Mouse (Mus musculus) liver, embryonic 11.5 days (tissue): ENCODE data around the gene Macf1. TPM values are rescaled to one million over a fixed set of nuclear protein-coding genes. Genes with fewer than 3 reads are reported as not detected.
"Not testable (repeated sequence)": the region's sequence is repeated elsewhere in the genome, so short reads cannot be mapped to it uniquely, and the experiment has no call there.

ENCODE experiments used
- ATAC-seq: fragments of 200-750 bp; cut with Nextera tagmentation; replicated peaks from 2 replicates; pipeline ENCODE4 v1.8.0; 2017; ENCODE audit warnings: moderate number of reproducible peaks, mild to moderate bottlenecking, moderate TSS enrichment, moderate library complexity; ENCODE audit not compliant: low FRiP score
- DNase-seq: peaks from one replicate; pipeline ENCODE4 v3.0.0-alpha.2; 2017; ENCODE audit warnings: low spot score
- H3K27ac ChIP-seq: fragments of 300-500 bp; sonication (generic); 2 replicates; pipeline ENCODE4 v1.5.1; 2014; ENCODE audit warnings: mild to moderate bottlenecking, low read depth, low read length, control low read depth
- H3K27me3 ChIP-seq: fragments of 300-500 bp; sonication (generic); replicated peaks from 2 replicates; pipeline ENCODE4 v1.6.1; 2014; ENCODE audit warnings: low read length, mixed read lengths; ENCODE audit not compliant: control insufficient read depth, insufficient read depth
- H3K36me3 ChIP-seq: fragments of 300-500 bp; sonication (generic); 2 replicates; pipeline ENCODE4 v1.6.1; 2014; ENCODE audit warnings: mild to moderate bottlenecking, low read length, moderate library complexity, mixed read lengths; ENCODE audit not compliant: control insufficient read depth, insufficient read depth
- H3K4me1 ChIP-seq: fragments of 300-500 bp; sonication (generic); replicated peaks from 2 replicates; pipeline ENCODE4 v1.6.1; 2014; ENCODE audit warnings: low read length, mixed read lengths; ENCODE audit not compliant: control insufficient read depth, insufficient read depth
- H3K4me2 ChIP-seq: fragments of 300-500 bp; sonication (generic); 2 replicates; pipeline ENCODE4 v1.6.1; 2014; ENCODE audit warnings: mild to moderate bottlenecking, control low read depth, moderate library complexity
- H3K4me3 ChIP-seq: fragments of 300-500 bp; sonication (generic); 2 replicates; pipeline ENCODE4 v1.5.1; 2014; ENCODE audit warnings: low read depth, low read length, control low read depth
- H3K9ac ChIP-seq: fragments of 300-500 bp; sonication (generic); 2 replicates; pipeline ENCODE4 v1.6.1; 2014; ENCODE audit warnings: low read depth, low read length, control low read depth
- H3K9me3 ChIP-seq: fragments of 300-500 bp; sonication (generic); 2 replicates; pipeline ENCODE4 v1.6.1; 2016; ENCODE audit warnings: low read length, inconsistent platforms, mixed read lengths; ENCODE audit not compliant: control insufficient read depth
- WGBS: fragments of 180-500 bp; shearing (Covaris S2); extraction: QIAGEN DNeasy Blood & Tissue Kit; methylation state at CpG from one replicate; pipeline ENCODE4 v1.1.7; 2014; 5-methylcytosine and 5-hydroxymethylcytosine counted together
- polyA plus RNA-seq: library from polyadenylated mRNA; unstranded; fragments of >200 nt; fragmentation: Nextera tagmentation; extraction: Ambion mirVana; gene quantifications from 2 replicates; pipeline ENCODE4 v1.2.1, GENCODE M21; 2014

Macf1 gene
- polyA plus RNA-seq, 1 experiment from 2014 or later, result 36.5 TPM

DNA sequence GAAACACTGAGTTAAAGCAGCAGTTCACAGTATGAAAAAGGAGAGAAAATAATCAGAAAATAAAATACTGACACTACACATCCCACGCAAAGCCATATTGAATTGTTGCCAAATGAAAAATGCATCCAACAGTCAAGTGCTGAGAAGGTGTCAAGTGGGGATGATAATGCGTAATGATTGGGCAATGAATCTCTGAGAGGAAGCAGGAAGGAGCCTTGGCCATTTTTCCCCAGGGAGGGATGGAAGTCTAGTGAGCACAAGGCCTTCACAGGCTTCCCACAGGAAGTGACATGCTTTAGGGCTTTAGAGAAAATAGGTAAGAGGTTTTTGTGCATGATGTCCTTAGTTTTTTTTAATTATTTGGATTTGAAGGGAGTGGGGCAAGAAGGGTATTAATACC lies 237.9 kb downstream of the Macf1 start:
- H3K27me3 ChIP-seq, H3K4me2 ChIP-seq, H3K4me3 ChIP-seq, ATAC-seq, DNase-seq, H3K4me1 ChIP-seq, H3K27ac ChIP-seq, H3K9me3 ChIP-seq, H3K9ac ChIP-seq: not testable (repeated sequence)
- peaks cover 13% of the 10 kb centered on the region; the same call in 1 of the 2 replicates for H3K36me3 ChIP-seq
- WGBS, result 87% methylated on average over 2 of the region's 2 CpGs

DNA sequence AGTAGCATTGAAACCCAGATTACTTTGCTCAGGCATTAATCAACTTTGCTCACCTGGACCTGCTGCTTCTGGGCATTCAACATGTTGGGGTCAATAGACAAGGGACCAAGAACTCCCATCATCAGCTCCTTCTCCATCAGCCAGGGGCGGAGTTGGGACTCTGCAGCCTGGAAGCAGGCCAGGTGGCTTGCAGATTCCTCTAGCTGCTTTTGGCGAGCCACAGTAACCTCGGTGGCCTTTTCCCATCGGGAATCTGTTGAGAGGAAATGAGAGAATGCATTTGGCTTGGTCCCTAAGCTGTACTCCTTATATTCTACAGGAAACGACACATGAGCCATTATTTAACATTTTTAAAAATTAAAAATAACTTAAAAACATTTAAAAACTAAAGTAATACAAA lies 245.7 kb downstream of the Macf1 start:
- Histone ChIP-seq H3K9ac (no peak overlapping the region), H3K4me2 (no peak overlapping the region), H3K27me3 (no peaks in the 10 kb centered on the region), H3K36me3 (peaks cover 14% of the 10 kb centered on the region; the same call in 1 of the 2 replicates), H3K9me3 (no peaks in the 10 kb centered on the region), H3K4me3 (no peak overlapping the region), H3K27ac (no peak overlapping the region), H3K4me1 (no peaks in the 10 kb centered on the region)
- ATAC-seq (no peak), DNase-seq (no peak)
- WGBS, result 81% methylated on average over 5 of the region's 5 CpGs

DNA sequence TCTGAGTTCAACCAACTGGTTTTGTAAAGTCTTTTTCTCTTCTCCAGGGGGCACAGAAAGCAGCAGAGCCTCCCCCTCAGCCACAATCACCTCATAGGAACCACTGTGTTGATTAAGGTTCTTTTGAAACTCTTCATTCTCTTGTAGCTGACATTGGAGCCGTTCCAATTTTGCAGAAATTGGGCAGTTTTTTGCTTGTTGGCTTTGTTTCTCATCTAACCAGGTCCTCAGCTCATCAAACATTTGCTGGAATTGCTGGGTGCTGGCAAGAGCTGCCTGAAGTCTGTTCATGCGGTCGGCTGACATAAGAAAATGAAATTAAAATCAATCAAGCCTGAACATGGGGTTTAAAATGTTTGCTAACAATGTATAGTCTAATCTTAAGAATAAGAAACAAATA lies 251.0 kb downstream of the Macf1 start:
- DNase-seq (no peak), ATAC-seq (no peak)
- Histone ChIP-seq H3K4me3 (no peak overlapping the region), H3K9me3 (no peaks in the 10 kb centered on the region), H3K9ac (no peak overlapping the region), H3K4me1 (no peaks in the 10 kb centered on the region; the same call in 1 of the 2 replicates), H3K4me2 (no peak overlapping the region), H3K27me3 (no peaks in the 10 kb centered on the region), H3K36me3 (peaks cover 11% of the 10 kb centered on the region; the same call in 1 of the 2 replicates), H3K27ac (no peak overlapping the region)
- WGBS, result 96% methylated on average over 3 of the region's 3 CpGs

DNA sequence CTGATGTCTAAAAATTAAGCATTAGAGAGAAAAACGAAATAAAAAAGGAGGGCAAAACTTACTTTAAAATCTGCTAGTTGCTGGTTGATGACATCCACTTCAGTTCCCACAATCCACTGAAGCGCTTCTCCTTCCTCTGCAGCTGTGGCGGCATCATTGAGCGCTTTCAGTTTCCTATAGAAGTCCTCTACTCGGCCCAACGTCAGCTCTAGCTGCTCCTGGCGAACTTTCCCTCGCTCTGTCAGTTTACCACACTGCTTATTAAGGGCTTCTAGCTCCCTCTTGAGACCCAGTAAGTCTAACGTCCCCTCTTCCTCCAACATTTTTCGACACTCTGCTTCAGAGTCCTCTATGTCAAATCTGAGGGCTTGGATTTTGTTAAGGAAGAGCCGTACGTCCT lies 252.2 kb downstream of the Macf1 start:
- no peak for ATAC-seq

DNA sequence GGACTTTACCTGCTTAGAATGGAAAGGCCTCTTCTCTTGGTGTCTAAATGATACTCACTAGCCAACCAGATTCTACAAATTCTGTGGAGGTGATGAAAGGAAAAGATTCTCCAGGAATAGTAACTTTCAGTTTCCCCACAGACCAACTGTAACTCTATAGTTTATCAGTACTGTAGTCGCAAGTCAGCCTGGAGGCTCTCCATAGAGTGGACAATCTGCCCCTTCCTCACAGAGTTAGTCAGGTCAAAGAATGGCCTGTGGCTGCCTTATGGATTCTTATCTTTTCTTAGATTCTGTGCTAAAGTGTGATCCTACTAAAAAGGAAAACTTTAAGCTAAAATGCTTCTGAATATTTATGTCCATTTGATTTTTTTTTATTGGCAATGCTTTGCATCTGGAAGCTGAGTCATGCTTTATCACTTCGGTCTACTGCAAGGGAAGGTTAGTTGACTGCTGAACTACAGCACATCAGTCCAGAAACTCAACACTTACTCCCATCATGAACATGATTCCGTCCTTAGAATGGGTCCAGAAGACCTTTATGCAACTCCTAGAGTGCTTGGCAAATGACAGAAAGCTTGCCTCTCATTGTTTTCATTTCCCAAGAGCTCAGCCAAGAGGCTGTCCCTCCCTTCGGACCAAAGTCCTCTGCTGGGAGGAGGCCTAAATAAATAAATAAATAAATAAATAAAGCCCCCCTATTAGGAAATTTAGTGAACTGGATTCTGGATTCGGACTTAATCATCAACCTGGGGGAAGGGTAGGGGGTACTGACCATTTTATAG lies 256.1 kb downstream of the Macf1 start:
- no peaks in the 10 kb centered on the region; the same call in 1 of the 2 replicates for H3K36me3 ChIP-seq
- 79% methylated on average over 5 of the region's 5 CpGs for WGBS
- DNase-seq (no peak), ATAC-seq (no peak)
- no peak overlapping the region for H3K4me2 ChIP-seq
- H3K4me1 ChIP-seq, result peaks cover 13% of the 10 kb centered on the region
- no peak overlapping the region for H3K9ac ChIP-seq
- no peaks in the 10 kb centered on the region for H3K27me3 ChIP-seq
- no peak overlapping the region for H3K4me3 ChIP-seq
- H3K9me3 ChIP-seq, result no peaks in the 10 kb centered on the region
- H3K27ac ChIP-seq, result no peak overlapping the region

More for the DNA sequence above, 252.2 kb downstream of the Macf1 start:
- WGBS, result 77% methylated on average over 12 of the region's 12 CpGs
- no peak overlapping the region for H3K9ac ChIP-seq
- no peak for DNase-seq
- no peaks in the 10 kb centered on the region for H3K27me3 ChIP-seq
- no peak overlapping the region for H3K4me3 ChIP-seq
- H3K9me3 ChIP-seq, result no peaks in the 10 kb centered on the region
- no peak overlapping the region for H3K27ac ChIP-seq
- H3K4me2 ChIP-seq, result no peak overlapping the region
- no peaks in the 10 kb centered on the region; the same call in 1 of the 2 replicates for H3K4me1 ChIP-seq
- H3K36me3 ChIP-seq, result peaks cover 11% of the 10 kb centered on the region; the same call in 1 of the 2 replicates

DNA sequence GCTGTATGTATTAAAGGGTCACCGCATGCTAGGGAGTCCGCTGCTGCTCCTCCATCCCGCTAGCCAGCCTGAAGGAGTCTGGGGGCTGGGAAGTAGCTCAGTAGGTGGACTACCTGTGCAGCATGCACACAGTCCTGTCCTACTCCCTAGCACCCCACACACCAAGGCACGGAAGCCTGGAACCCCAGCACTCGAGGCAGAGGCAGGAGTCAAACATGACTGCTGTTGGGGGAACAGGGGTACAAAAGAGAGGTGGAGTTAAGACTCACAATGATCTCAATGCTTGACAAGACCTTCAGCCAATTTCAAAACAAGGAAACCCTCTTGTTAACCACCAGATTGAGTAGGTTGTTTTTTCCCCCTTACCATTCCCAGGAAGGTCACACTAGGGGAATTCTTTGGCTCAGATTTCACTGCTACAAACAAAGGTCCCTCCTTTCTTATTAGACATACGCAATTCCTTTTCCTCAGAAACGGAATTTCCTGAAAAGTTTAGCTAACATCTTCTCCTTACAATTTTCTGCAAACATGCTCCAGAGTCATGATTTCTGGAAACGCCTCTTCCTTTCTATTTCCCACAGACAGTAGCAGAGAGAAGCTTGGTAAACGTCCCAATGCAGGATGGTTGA lies 256.8 kb downstream of the Macf1 start:
- H3K36me3 ChIP-seq, result no peaks in the 10 kb centered on the region; the same call in 1 of the 2 replicates
- no peak for DNase-seq
- H3K4me1 ChIP-seq, result peaks cover 17% of the 10 kb centered on the region
- H3K9me3 ChIP-seq, result no peaks in the 10 kb centered on the region
- WGBS, result 88% methylated on average over 9 of the region's 9 CpGs
- no peaks in the 10 kb centered on the region for H3K27me3 ChIP-seq
- ATAC-seq, result no peak
- no peak overlapping the region for H3K27ac ChIP-seq
- no peak overlapping the region for H3K9ac ChIP-seq
- H3K4me2 ChIP-seq, result no peak overlapping the region
- H3K4me3 ChIP-seq, result no peak overlapping the region

DNA sequence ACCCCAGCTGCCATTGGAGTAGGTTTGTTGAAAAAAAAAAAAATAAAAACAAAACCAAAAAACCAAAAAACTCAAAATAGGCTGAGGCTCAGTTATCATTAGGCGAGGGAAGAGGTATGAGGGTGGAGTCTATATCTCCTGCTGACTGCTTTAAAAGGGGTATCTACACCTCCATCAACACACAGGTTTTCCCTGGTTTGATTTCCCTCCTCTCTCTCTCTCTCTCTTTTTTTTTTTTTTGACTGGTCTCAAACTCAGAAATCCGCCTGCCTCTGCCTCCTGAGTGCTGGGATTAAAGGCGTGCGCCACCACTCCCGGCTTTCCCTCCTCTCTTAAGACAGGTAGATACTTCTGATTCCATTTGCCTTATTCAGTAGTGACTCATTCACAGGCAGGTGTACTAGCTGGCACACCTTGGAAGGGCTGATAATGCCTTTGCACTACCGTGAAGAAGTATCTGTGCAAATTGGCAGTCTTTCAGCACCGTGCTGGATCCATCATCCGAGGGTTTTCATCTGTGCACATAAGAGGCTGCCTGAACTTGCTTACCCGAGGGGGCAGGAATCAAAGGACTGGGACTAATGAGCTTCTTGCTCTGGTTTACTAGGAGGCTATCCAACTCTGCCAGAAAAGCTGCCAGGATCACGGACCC lies 257.6 kb downstream of the Macf1 start:
- Histone ChIP-seq H3K27ac (no peak overlapping the region), H3K27me3 (no peaks in the 10 kb centered on the region), H3K9ac (no peak overlapping the region), H3K4me2 (no peak overlapping the region), H3K4me1 (peaks cover 17% of the 10 kb centered on the region), H3K9me3 (no peaks in the 10 kb centered on the region), H3K36me3 (no peaks in the 10 kb centered on the region; the same call in 1 of the 2 replicates), H3K4me3 (no peak overlapping the region)
- WGBS, result 85% methylated on average over 10 of the region's 10 CpGs
- DNase-seq (no peak), ATAC-seq (no peak)

DNA sequence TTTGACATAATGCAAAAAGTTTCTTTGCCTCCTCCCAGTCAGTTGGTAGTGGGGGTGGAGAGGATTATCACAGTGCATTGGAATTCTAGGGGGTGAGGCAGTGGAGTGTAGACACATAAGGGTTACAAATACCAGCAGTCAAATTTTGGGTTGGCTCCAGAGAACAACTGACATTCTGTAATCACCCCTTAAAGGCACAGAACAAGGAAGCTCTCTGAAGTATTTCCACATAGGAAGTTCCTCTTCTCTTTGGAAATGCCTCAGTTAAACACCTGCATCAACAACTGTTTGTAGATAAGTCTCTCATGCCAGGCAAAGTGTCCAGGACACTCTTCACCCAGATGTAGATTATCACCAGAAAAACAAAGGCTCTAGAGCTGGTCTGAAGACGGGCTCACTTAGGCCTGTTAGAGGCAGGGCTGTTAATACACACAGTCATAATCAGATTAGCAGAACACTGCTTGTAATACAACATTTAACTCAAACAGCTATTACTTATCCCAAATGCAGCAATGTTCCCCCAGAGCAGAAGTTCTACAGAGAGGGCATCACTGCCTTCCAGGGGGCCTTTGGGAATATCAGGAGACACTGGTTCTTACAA lies 258.4 kb downstream of the Macf1 start:
- ATAC-seq (no peak), DNase-seq (no peak)
- Histone ChIP-seq H3K27ac (peak overlapping the region; percentile 19; the same call in 1 of the 2 replicates), H3K27me3 (no peaks in the 10 kb centered on the region), H3K4me3 (no peak overlapping the region), H3K4me1 (peaks cover 17% of the 10 kb centered on the region), H3K9me3 (no peaks in the 10 kb centered on the region), H3K4me2 (no peak overlapping the region), H3K9ac (no peak overlapping the region), H3K36me3 (no peaks in the 10 kb centered on the region; the same call in 1 of the 2 replicates)
- 36% methylated on average over 1 of the region's 1 CpGs for WGBS
